Mouse (Mus musculus) lung, embryonic 16.5 days (tissue): Measurements from ENCODE around the gene Gm21969. TPM values are rescaled to one million over a fixed set of nuclear protein-coding genes. Genes with fewer than 3 reads are reported as not detected.

ENCODE experiments used
- ATAC-seq: fragments of 200-750 bp; cut with Nextera tagmentation; 2 replicates; pipeline ENCODE4 v1.8.0; 2017; ENCODE audit warnings: low read depth, mild to moderate bottlenecking, moderate library complexity
- H3K27ac ChIP-seq: fragments of 300-500 bp; sonication (generic); 2 replicates; pipeline ENCODE4 v1.5.1; 2014; ENCODE audit warnings: mild to moderate bottlenecking, control low read depth, low read length
- H3K27me3 ChIP-seq: fragments of 300-500 bp; sonication (generic); 2 replicates; pipeline ENCODE4 v1.6.1; 2014; ENCODE audit warnings: low read depth, low read length, mixed read lengths; ENCODE audit not compliant: control insufficient read depth, insufficient read depth
- H3K36me3 ChIP-seq: fragments of 300-500 bp; sonication (generic); 2 replicates; pipeline ENCODE4 v1.6.1; 2014; ENCODE audit warnings: low read length; ENCODE audit not compliant: control insufficient read depth, insufficient read depth
- H3K4me1 ChIP-seq: fragments of 300-500 bp; sonication (generic); replicated peaks from 2 replicates; pipeline ENCODE4 v1.6.1; 2014; ENCODE audit warnings: low read length, mixed read lengths; ENCODE audit not compliant: control insufficient read depth, insufficient read depth
- H3K4me2 ChIP-seq: fragments of 300-500 bp; sonication (generic); 2 replicates; pipeline ENCODE4 v1.6.1; 2014; ENCODE audit warnings: low read depth, low read length, control low read depth
- H3K4me3 ChIP-seq: fragments of 300-500 bp; sonication (generic); 2 replicates; pipeline ENCODE4 v1.5.1; 2014; ENCODE audit warnings: mild to moderate bottlenecking, low read length, control low read depth
- H3K9ac ChIP-seq: fragments of 300-500 bp; sonication (generic); 2 replicates; pipeline ENCODE4 v1.6.1; 2014; ENCODE audit warnings: low read length, control low read depth
- H3K9me3 ChIP-seq: fragments of 300-500 bp; sonication (generic); 2 replicates; pipeline ENCODE4 v1.6.1; 2016; ENCODE audit warnings: low read length; ENCODE audit not compliant: control insufficient read depth
- WGBS: fragments of 180-500 bp; shearing (Covaris S2); extraction: QIAGEN DNeasy Blood & Tissue Kit; methylation state at CpG from one replicate; pipeline ENCODE4 v1.1.7; 2014; 5-methylcytosine and 5-hydroxymethylcytosine counted together
- polyA plus RNA-seq: library from polyadenylated mRNA; unstranded; fragments of >200 nt; fragmentation: Nextera tagmentation; extraction: Ambion mirVana; gene quantifications from 2 replicates; pipeline ENCODE4 v1.2.1, GENCODE M21; 2015

The Gm21969 gene
- polyA plus RNA-seq, 1 experiment from 2014 or later = 0.05 TPM

GRCm38 (mm10) chr4:139688058-139688457 is 85.1 kb downstream of the Gm21969 start:
- no peak overlapping the region for H3K27ac ChIP-seq
- no peaks in the 10 kb centered on the region for H3K9me3 ChIP-seq
- H3K4me2 ChIP-seq = no peak overlapping the region
- WGBS = 53% methylated on average over 9 of the region's 9 CpGs
- no peaks in the 10 kb centered on the region for H3K4me1 ChIP-seq
- no peak overlapping the region for H3K9ac ChIP-seq
- no peak for ATAC-seq
- no peaks in the 10 kb centered on the region for H3K36me3 ChIP-seq
- no peak overlapping the region for H3K4me3 ChIP-seq
- no peaks in the 10 kb centered on the region for H3K27me3 ChIP-seq

- H3K27ac ChIP-seq = no peak overlapping the region
- H3K4me1 ChIP-seq = no peaks in the 10 kb centered on the region
- H3K9ac ChIP-seq = no peak overlapping the region
- no peak overlapping the region for H3K4me2 ChIP-seq
- H3K4me3 ChIP-seq = no peak overlapping the region
- WGBS = 21% methylated on average over 7 of the region's 7 CpGs
- H3K36me3 ChIP-seq = no peaks in the 10 kb centered on the region
- ATAC-seq = no peak
- H3K27me3 ChIP-seq = no peaks in the 10 kb centered on the region
- H3K9me3 ChIP-seq = no peaks in the 10 kb centered on the region
These were observed 86.8 kb downstream of the Gm21969 start for GRCm38 (mm10) chr4:139689627-139690269.

GRCm38 (mm10) chr4:139693315-139693714 is 90.3 kb downstream of the Gm21969 start:
- Histone ChIP-seq H3K4me1 (no peaks in the 10 kb centered on the region), H3K4me3 (no peak overlapping the region), H3K27ac (no peak overlapping the region), H3K9ac (no peak overlapping the region), H3K27me3 (peaks cover 2% of the 10 kb centered on the region; the same call in 1 of the 2 replicates), H3K4me2 (no peak overlapping the region), H3K9me3 (no peaks in the 10 kb centered on the region), H3K36me3 (no peaks in the 10 kb centered on the region)
- ATAC-seq = no peak
- WGBS = 43% methylated on average over 5 of the region's 5 CpGs

- Histone ChIP-seq H3K36me3 (no peaks in the 10 kb centered on the region), H3K27ac (no peak overlapping the region), H3K9ac (no peak overlapping the region), H3K4me3 (no peak overlapping the region), H3K4me2 (no peak overlapping the region), H3K9me3 (no peaks in the 10 kb centered on the region), H3K27me3 (peaks cover 2% of the 10 kb centered on the region; the same call in 1 of the 2 replicates), H3K4me1 (no peaks in the 10 kb centered on the region)
- WGBS = 6% methylated on average over 9 of the region's 9 CpGs
- ATAC-seq = no peak
These were observed 94.8 kb downstream of the Gm21969 start for GRCm38 (mm10) chr4:139697755-139698154.

GRCm38 (mm10) chr4:139698602-139699001 is 95.6 kb downstream of the Gm21969 start:
- Histone ChIP-seq H3K4me2 (no peak overlapping the region), H3K4me3 (no peak overlapping the region), H3K9me3 (no peaks in the 10 kb centered on the region), H3K27me3 (peaks cover 2% of the 10 kb centered on the region; the same call in 1 of the 2 replicates), H3K4me1 (no peaks in the 10 kb centered on the region), H3K27ac (no peak overlapping the region), H3K36me3 (no peaks in the 10 kb centered on the region), H3K9ac (no peak overlapping the region)
- no peak for ATAC-seq
- 37% methylated on average over 8 of the region's 8 CpGs for WGBS

- no peak for ATAC-seq
- Histone ChIP-seq H3K4me3 (no peak overlapping the region), H3K9me3 (no peaks in the 10 kb centered on the region), H3K27me3 (no peaks in the 10 kb centered on the region), H3K36me3 (no peaks in the 10 kb centered on the region), H3K9ac (no peak overlapping the region), H3K4me2 (no peak overlapping the region), H3K4me1 (no peaks in the 10 kb centered on the region), H3K27ac (no peak overlapping the region)
- 38% methylated on average over 4 of the region's 4 CpGs for WGBS
These were observed 99.9 kb downstream of the Gm21969 start for GRCm38 (mm10) chr4:139702914-139703313.

GRCm38 (mm10) chr4:139703468-139703867 is 100.5 kb downstream of the Gm21969 start:
- Histone ChIP-seq H3K4me3 (no peak overlapping the region), H3K4me2 (no peak overlapping the region), H3K4me1 (no peaks in the 10 kb centered on the region), H3K27me3 (no peaks in the 10 kb centered on the region), H3K9me3 (no peaks in the 10 kb centered on the region), H3K9ac (no peak overlapping the region), H3K27ac (no peak overlapping the region), H3K36me3 (no peaks in the 10 kb centered on the region)
- WGBS = 79% methylated on average over 11 of the region's 11 CpGs
- no peak for ATAC-seq

GRCm38 (mm10) chr4:139705986-139706385 is 103.0 kb downstream of the Gm21969 start:
- Histone ChIP-seq H3K36me3 (no peaks in the 10 kb centered on the region), H3K4me3 (no peak overlapping the region), H3K4me1 (no peaks in the 10 kb centered on the region), H3K4me2 (no peak overlapping the region), H3K9ac (no peak overlapping the region), H3K27me3 (no peaks in the 10 kb centered on the region), H3K27ac (no peak overlapping the region), H3K9me3 (no peaks in the 10 kb centered on the region)
- 61% methylated on average over 5 of the region's 5 CpGs for WGBS
- ATAC-seq = no peak

GRCm38 (mm10) chr4:139710467-139711334 is 107.7 kb downstream of the Gm21969 start:
- Histone ChIP-seq H3K27ac (no peak overlapping the region), H3K4me3 (no peak overlapping the region), H3K4me1 (no peaks in the 10 kb centered on the region), H3K4me2 (no peak overlapping the region), H3K36me3 (no peaks in the 10 kb centered on the region), H3K9me3 (no peaks in the 10 kb centered on the region), H3K27me3 (no peaks in the 10 kb centered on the region), H3K9ac (no peak overlapping the region)
- WGBS = 48% methylated on average over 25 of the region's 25 CpGs
- ATAC-seq = no peak
